Mouse (Mus musculus) gastrocnemius, adult 18-20 months (tissue): ENCODE data around the gene Olfr1168. TPM values are rescaled to one million over a fixed set of nuclear protein-coding genes. Genes with fewer than 3 reads are reported as not detected.
"Not testable (repeated sequence)": the region's sequence is repeated elsewhere in the genome, so short reads cannot be mapped to it uniquely, and the experiment has no call there.

Experiments
- DNase-seq: peaks from one replicate; pipeline ENCODE4 v3.0.0; 2021; ENCODE audit warnings: low spot score
- long read RNA-seq, 2 experiments: library from polyadenylated mRNA; stranded (forward); transcript quantifications; one replicate each; pipeline ENCODE4 v2.0.0; 2021
- total RNA-seq, 2 experiments: library from RNA; stranded (reverse); gene quantifications; 2 replicates each; pipeline ENCODE4 v1.2.3; 2021

The Olfr1168 gene
- not detected for total RNA-seq
- long read RNA-seq, experiment 1 = 0 reads
- long read RNA-seq, experiment 2 = 0 reads

- no peak for DNase-seq
Observed at GRCm38 (mm10) chr2:88181580-88181979, at the start of gene Olfr1168. TSS of gene Olfr1168 (plus strand) at chr2:88181880.

GRCm38 (mm10) chr2:88155093-88155492 lies 26.6 kb upstream of the Olfr1168 start, which contains the start of gene Olfr1167:
TSS of gene Olfr1167 (minus strand) at chr2:88155193.
- not testable (repeated sequence) for DNase-seq

- no peak for DNase-seq
Observed at GRCm38 (mm10) chr2:88220784-88221183, 39.1 kb downstream of the Olfr1168 start.

GRCm38 (mm10) chr2:88228234-88228633 lies 46.6 kb downstream of the Olfr1168 start, which contains the start of gene Olfr1170:
TSS of gene Olfr1170 (minus strand) at chr2:88228334.
- no peak for DNase-seq

Other genes with a start within 250 kb of the Olfr1168 start
- not detected for gene Olfr1155, start 236.7 kb upstream of the Olfr1168 start, total RNA-seq
- not detected for gene Olfr1156, start 228.8 kb upstream of the Olfr1168 start, total RNA-seq
- not detected for gene Olfr1157, start 213.6 kb upstream of the Olfr1168 start, total RNA-seq
- not detected for gene Olfr74, start 207.2 kb upstream of the Olfr1168 start, total RNA-seq
- gene Olfr1158, start 191.8 kb upstream of the Olfr1168 start, total RNA-seq = not detected
- not detected for gene Olfr1160, start 173.6 kb upstream of the Olfr1168 start, total RNA-seq
- not detected for gene Olfr1161, start 159.1 kb upstream of the Olfr1168 start, total RNA-seq
- gene Olfr73, start 144.2 kb upstream of the Olfr1168 start, total RNA-seq = not detected
- gene Olfr1162, start 130.8 kb upstream of the Olfr1168 start, total RNA-seq = not detected
- gene Olfr1163, start 110.0 kb upstream of the Olfr1168 start, total RNA-seq = not detected
- not detected for gene Olfr1164, start 87.9 kb upstream of the Olfr1168 start, total RNA-seq
- not detected for gene Olfr1166, start 53.6 kb upstream of the Olfr1168 start, total RNA-seq
- not detected for gene Olfr1167, start 26.7 kb upstream of the Olfr1168 start, total RNA-seq
- not detected for gene Olfr1170, start 46.5 kb downstream of the Olfr1168 start, total RNA-seq
- gene Olfr1173, start 98.0 kb downstream of the Olfr1168 start, total RNA-seq = not detected
- gene Olfr1174-ps, start 133.3 kb downstream of the Olfr1168 start, total RNA-seq = not detected
- gene Olfr1175-ps, start 145.3 kb downstream of the Olfr1168 start, total RNA-seq = not detected
- not detected for gene Olfr1176, start 154.8 kb downstream of the Olfr1168 start, total RNA-seq
- not detected for gene Olfr1177-ps, start 164.6 kb downstream of the Olfr1168 start, total RNA-seq
- not detected for gene Olfr1178, start 205.2 kb downstream of the Olfr1168 start, total RNA-seq
- gene Olfr1179, start 224.6 kb downstream of the Olfr1168 start, total RNA-seq = not detected
- gene Olfr1180, start 237.3 kb downstream of the Olfr1168 start, total RNA-seq = not detected
- gene Olfr1181, start 244.3 kb downstream of the Olfr1168 start, total RNA-seq = not detected